Mouse (Mus musculus) stomach, postnatal 0 days (tissue): ENCODE data around the gene Myt1l.

Experiments
- CTCF ChIP-seq: IDR thresholded peaks from 2 replicates; pipeline ENCODE4 v1.5.1; 2016; ENCODE audit warnings: antibody characterized with exemption, low read depth, mild to moderate bottlenecking, moderate library complexity
- EP300 ChIP-seq: optimal IDR thresholded peaks from 2 replicates; pipeline ENCODE3; 2016; ENCODE audit warnings: antibody characterized with exemption

- no peak for TF ChIP-seq CTCF
- TF ChIP-seq EP300: no peak
Measured at GRCm38 (mm10) chr12:29884376-29884775, 356.2 kb downstream of the Myt1l start.
